Mouse (Mus musculus) c-Kit-negative CD71-positive TER-119-positive erythroid progenitor cells, embryonic 14.5 days (primary cell): ENCODE results near the gene Mfsd14b.

ENCODE experiments used
- DNase-seq: peaks from one replicate; pipeline ENCODE4 v3.0.0-alpha.2; 2013; ENCODE audit warnings: low read depth, low spot score

Gene Mfsd14b

DNA sequence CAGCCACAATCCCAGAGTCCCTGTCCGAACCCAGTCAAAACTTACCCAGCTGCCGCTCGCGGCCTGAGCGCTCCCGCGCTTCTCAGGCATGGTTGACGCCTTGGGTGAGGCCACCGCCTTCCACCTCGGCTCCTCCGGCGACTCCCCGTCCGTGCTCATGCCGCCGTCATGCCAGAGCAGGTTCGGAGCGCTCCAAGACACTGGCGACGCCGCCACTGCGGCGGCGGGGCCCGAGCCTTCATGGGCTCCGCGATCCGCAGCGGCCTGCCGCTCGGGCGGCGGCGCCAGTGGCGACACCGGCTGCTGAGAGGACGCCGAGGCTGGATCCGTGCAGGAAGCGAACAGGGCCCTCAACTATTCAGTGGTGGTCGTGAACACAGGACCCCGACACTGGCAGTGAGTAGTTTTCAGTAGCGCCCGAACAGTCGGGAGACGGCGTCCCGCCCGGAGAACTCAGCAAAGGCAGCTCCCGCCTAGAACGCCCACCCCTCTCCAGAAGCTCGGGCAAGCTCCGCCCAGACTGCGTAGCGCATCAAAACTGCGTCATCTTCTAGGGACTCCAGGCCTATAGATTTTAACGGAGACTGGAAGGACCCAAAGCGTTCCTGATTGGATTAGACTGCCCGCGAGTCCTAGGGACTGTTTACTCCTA lies at the start of gene Mfsd14b:
Gene Mfsd14b (minus strand): TSS at position 517 of the 652 bp plus-strand sequence.
- DNase-seq: peak; percentile 83

DNA sequence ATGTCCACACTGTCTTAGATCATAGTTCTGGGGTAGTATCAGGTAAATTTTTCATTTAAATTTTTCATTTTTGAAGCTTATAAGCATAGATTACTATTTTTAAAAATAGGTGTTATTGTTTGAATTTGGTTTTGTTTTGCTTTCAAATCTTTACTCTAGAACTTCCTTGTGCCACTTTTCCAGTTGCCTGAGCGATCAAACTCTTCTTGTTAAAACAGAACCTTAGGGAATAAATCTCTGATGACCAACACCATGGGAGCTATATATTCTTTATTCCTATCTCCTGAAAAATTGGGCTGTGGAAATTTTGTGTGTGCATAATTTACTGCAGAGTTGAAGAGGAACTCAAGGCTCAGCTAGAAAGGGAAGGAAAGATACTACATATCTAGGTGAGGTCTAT lies 37.2 kb upstream of the Mfsd14b start, which contains the start of gene Olfr466:
Gene Olfr466 (plus strand): TSS at position 301 of the 400 bp plus-strand sequence.
- DNase-seq: no peak

DNA sequence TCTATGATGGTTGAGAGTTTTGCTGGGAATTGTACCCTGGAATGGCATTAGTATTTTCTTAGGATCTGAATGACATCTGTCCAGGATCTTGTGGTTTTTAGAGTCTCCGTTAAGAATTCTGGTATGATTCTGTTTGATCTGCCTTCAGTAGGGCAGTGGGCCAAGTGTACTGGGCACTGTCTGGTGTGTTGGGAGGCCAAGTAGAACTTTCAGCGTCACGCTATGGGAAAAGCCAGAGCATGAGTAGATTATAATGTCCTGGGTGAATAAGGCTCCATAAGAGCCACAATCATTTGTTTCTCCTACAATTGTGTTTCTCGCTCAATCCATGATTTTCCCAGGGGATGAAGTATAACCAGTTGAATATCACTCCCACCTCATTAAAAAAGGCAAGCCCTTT lies 25.0 kb upstream of the Mfsd14b start, which contains the start of gene Olfr465-ps1:
Gene Olfr465-ps1 (plus strand): TSS at position 301 of the 400 bp plus-strand sequence.
- no peak for DNase-seq

DNA sequence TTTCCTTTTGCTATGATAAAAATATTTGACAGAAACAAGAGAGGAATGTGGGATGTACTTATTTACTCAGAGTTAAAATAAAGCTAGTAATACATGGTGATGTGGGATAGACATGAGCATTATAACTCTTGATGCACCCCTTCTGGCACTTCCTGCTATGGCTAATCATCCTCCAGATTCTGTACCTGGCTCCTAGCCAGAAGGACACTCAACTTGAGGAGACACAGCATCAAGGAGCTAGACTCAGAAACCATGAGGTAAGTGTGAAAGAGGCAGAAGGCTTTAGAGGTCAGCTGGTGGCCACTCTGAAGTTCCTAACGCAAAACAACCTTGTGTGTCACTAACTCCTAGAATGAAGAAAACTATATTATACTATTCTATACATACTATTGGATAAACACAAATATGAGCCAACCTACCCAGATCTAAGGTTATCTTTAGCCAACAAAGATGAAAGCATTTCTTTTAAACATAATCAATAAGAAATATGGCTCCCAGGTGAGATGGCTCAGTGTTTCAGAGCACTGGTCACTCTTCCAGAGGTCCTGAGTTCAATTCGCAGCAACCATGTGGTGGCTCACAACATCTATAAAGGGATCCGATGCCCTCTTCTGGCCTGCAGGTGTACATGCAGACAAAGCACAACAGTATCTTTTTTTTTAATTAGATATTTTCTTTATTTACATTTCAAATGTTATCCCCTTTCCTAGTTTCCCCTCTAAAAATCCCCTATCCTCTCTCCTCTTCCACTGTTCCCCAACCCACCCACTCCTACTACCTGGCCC lies 14.5 kb upstream of the Mfsd14b start:
- no peak for DNase-seq

DNA sequence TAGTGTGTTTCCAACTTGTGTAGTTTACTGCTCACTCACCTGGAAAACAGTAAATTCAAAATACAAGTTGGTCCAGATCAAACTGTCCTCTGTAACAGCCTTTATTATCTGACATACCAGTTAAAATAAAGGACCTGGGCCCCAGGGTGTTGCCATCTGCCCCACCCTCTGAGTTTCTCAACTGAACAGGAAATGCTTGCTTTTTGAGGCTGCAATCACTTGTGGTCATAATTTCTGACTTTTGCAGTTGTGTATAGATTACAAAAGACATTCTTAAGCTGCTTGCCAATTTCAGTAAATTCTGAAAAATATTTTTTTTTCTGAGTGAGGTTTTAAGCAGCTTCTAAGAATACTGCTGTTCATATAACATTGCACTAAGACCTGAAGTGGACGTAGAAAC lies 9.3 kb upstream of the Mfsd14b start:
- no peak for DNase-seq

GRCm38 (mm10) chr13:65120984-65121383 lies 8.2 kb upstream of the Mfsd14b start:
- DNase-seq: no peak

GRCm38 (mm10) chr13:65113239-65113638 lies 464 bp upstream of the Mfsd14b start:
- no peak for DNase-seq

GRCm38 (mm10) chr13:65111961-65112360 lies 814 bp downstream of the Mfsd14b start:
- DNase-seq: peak; percentile 46

GRCm38 (mm10) chr13:65101232-65101631 lies 11.5 kb downstream of the Mfsd14b start:
- no peak for DNase-seq

GRCm38 (mm10) chr13:65100678-65101077 lies 12.1 kb downstream of the Mfsd14b start:
- DNase-seq: no peak

DNA sequence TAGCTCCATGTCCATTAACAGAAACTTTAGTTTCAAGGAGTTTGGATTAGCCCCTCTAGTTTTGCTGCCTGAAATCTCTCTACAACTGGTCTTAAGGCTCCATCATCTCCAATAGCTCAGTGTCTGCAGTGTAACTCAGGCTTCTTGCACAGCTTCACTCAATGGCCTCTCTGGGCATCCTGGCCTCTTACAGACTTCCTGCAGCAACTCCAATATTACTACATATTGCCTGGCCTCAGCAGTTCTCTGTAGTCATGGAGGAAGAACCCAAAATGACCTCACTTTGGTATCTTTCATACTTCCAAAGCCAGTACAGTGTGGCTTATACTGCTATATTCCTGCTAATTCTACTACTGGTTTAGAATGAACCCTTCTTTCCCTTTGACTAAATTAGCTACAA lies 15.8 kb downstream of the Mfsd14b start:
- DNase-seq: no peak

DNA sequence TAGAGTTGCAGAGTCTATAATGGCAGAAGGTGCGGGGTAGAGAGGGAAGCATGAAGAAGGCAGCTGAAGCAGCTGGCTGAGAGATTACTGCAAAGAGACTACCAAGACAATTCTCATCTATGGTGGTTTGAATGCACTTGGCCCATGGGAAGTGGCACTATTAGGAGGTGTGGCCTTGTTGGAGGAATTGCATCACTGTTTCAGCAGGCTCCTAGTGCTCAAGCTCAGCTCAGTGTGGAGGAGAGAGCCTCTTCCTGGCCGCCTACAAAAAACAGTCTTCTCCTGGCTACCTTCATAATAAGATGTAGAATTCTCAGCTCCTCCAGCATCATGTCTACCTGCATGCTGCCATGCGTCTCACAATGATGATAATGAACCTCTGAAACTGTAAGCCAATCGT lies 16.9 kb downstream of the Mfsd14b start:
- no peak for DNase-seq

- no peak for DNase-seq
Observed at GRCm38 (mm10) chr13:65069969-65070368, 42.8 kb downstream of the Mfsd14b start.

GRCm38 (mm10) chr13:65052660-65053059 lies 60.1 kb downstream of the Mfsd14b start, which contains the start of gene Prss47:
Gene Prss47 (minus strand): TSS chr13:65052760.
- no peak for DNase-seq

- DNase-seq: no peak
Observed at GRCm38 (mm10) chr13:65035057-65035456, 77.7 kb downstream of the Mfsd14b start.

GRCm38 (mm10) chr13:65032758-65033157 lies 80.0 kb downstream of the Mfsd14b start, which contains the start of gene Spata31d1c:
Gene Spata31d1c (plus strand): TSS chr13:65033058.
- no peak for DNase-seq
